Mouse (Mus musculus): Measurements from ENCODE around the gene Fgf10.

Fgf10 gene

GRCm38 (mm10) chr13:118669491-118669890 lies at the start of gene Fgf10:
Gene Fgf10 (plus strand): TSS chr13:118669791.
- in situ Hi-C loops (cut with MboI; ENCODE audit: unreplicated experiment in 2 of 2): no loop called here

GRCm38 (mm10) chr13:118629661-118630428 lies 39.7 kb upstream of the Fgf10 start:
- in situ Hi-C loops (cut with MboI; ENCODE audit: unreplicated experiment in 2 of 2): no loop called here

- in situ Hi-C loops (cut with MboI; ENCODE audit: unreplicated experiment in 2 of 2): no loop called here
Observed at GRCm38 (mm10) chr13:118631500-118631899, 38.1 kb upstream of the Fgf10 start.

- in situ Hi-C loops (cut with MboI; ENCODE audit: unreplicated experiment in 2 of 2): no loop called here
Observed at GRCm38 (mm10) chr13:118636047-118636446, 33.5 kb upstream of the Fgf10 start.

GRCm38 (mm10) chr13:118642585-118642984 lies 27.0 kb upstream of the Fgf10 start:
- in situ Hi-C loops (cut with MboI; ENCODE audit: unreplicated experiment in 2 of 2): no loop called here

GRCm38 (mm10) chr13:118643138-118643537 lies 26.5 kb upstream of the Fgf10 start:
- in situ Hi-C loops (cut with MboI; ENCODE audit: unreplicated experiment in 2 of 2): no loop called here

- in situ Hi-C loops (cut with MboI; ENCODE audit: unreplicated experiment in 2 of 2): no loop called here
Observed at GRCm38 (mm10) chr13:118656991-118657390, 12.6 kb upstream of the Fgf10 start.

- in situ Hi-C loops (cut with MboI; ENCODE audit: unreplicated experiment in 2 of 2): no loop called here
Observed at GRCm38 (mm10) chr13:118658031-118658430, 11.6 kb upstream of the Fgf10 start.

GRCm38 (mm10) chr13:118658608-118659326 lies 10.8 kb upstream of the Fgf10 start:
- in situ Hi-C loops (cut with MboI; ENCODE audit: unreplicated experiment in 2 of 2): no loop called here

GRCm38 (mm10) chr13:118661664-118662063 lies 7.9 kb upstream of the Fgf10 start:
- in situ Hi-C loops (cut with MboI; ENCODE audit: unreplicated experiment in 2 of 2): no loop called here

GRCm38 (mm10) chr13:118664901-118665300 lies 4.7 kb upstream of the Fgf10 start:
- in situ Hi-C loops (cut with MboI; ENCODE audit: unreplicated experiment in 2 of 2): no loop called here

- in situ Hi-C loops (cut with MboI; ENCODE audit: unreplicated experiment in 2 of 2): no loop called here
Observed at GRCm38 (mm10) chr13:118679228-118679627, 9.6 kb downstream of the Fgf10 start.

GRCm38 (mm10) chr13:118693049-118693448 lies 23.5 kb downstream of the Fgf10 start:
- in situ Hi-C loops (cut with MboI; ENCODE audit: unreplicated experiment in 2 of 2): no loop called here

GRCm38 (mm10) chr13:118695103-118695502 lies 25.5 kb downstream of the Fgf10 start:
- in situ Hi-C loops (cut with MboI; ENCODE audit: unreplicated experiment in 2 of 2): no loop called here

GRCm38 (mm10) chr13:118703727-118704126 lies 34.1 kb downstream of the Fgf10 start:
- in situ Hi-C loops (cut with MboI; ENCODE audit: unreplicated experiment in 2 of 2): no loop called here

GRCm38 (mm10) chr13:118705716-118706115 lies 36.1 kb downstream of the Fgf10 start:
- in situ Hi-C loops (cut with MboI; ENCODE audit: unreplicated experiment in 2 of 2): no loop called here

- in situ Hi-C loops (cut with MboI; ENCODE audit: unreplicated experiment in 2 of 2): no loop called here
Observed at GRCm38 (mm10) chr13:118709912-118710311, 40.3 kb downstream of the Fgf10 start.

GRCm38 (mm10) chr13:118713626-118714150 lies 44.1 kb downstream of the Fgf10 start:
- in situ Hi-C loops (cut with MboI; ENCODE audit: unreplicated experiment in 2 of 2): no loop called here

GRCm38 (mm10) chr13:118714284-118715065 lies 44.9 kb downstream of the Fgf10 start:
- in situ Hi-C loops (cut with MboI; ENCODE audit: unreplicated experiment in 2 of 2): no loop called here

GRCm38 (mm10) chr13:118715066-118716018 lies 45.8 kb downstream of the Fgf10 start:
- in situ Hi-C loops (cut with MboI; ENCODE audit: unreplicated experiment in 2 of 2): no loop called here
